Mouse (Mus musculus) kidney, embryonic 14.5 days (tissue): ENCODE measurements at regions not wholly inside any gene's neighbourhood (a gene's known extent, or its start where the extent isn't known, plus 50 kb on each side); places are given as distances from the start of the nearest gene placed in this dataset.

ENCODE experiments used
- ATAC-seq: fragments of 200-750 bp; cut with Nextera tagmentation; 2 replicates; pipeline ENCODE4 v1.8.0; 2017; ENCODE audit warnings: moderate number of reproducible peaks, mild to moderate bottlenecking, moderate TSS enrichment, moderate library complexity; ENCODE audit not compliant: low FRiP score, low TSS enrichment
- H3K27ac ChIP-seq: fragments of 300-500 bp; sonication (generic); 2 replicates; pipeline ENCODE4 v1.5.1; 2014; ENCODE audit warnings: low read depth, mild to moderate bottlenecking, low read length, moderate library complexity, mixed read lengths
- H3K27me3 ChIP-seq: fragments of 300-500 bp; sonication (generic); 2 replicates; pipeline ENCODE4 v1.6.1; 2014; ENCODE audit warnings: mild to moderate bottlenecking, low read length; ENCODE audit not compliant: control insufficient read depth, insufficient read depth
- H3K36me3 ChIP-seq: fragments of 300-500 bp; sonication (generic); 2 replicates; pipeline ENCODE4 v1.6.1; 2014; ENCODE audit warnings: low read length, mixed read lengths; ENCODE audit not compliant: control insufficient read depth, insufficient read depth
- H3K4me1 ChIP-seq: fragments of 300-500 bp; sonication (generic); 2 replicates; pipeline ENCODE4 v1.6.1; 2014; ENCODE audit warnings: low read length, mixed read lengths; ENCODE audit not compliant: control insufficient read depth, insufficient read depth
- H3K4me2 ChIP-seq: fragments of 300-500 bp; sonication (generic); replicated peaks from 2 replicates; pipeline ENCODE4 v1.6.1; 2014; ENCODE audit warnings: low read depth, mild to moderate bottlenecking, low read length
- H3K4me3 ChIP-seq: fragments of 300-500 bp; sonication (generic); 2 replicates; pipeline ENCODE4 v1.5.1; 2014; ENCODE audit warnings: mild to moderate bottlenecking, low read length
- H3K9ac ChIP-seq: fragments of 300-500 bp; sonication (generic); 2 replicates; pipeline ENCODE4 v1.6.1; 2014; ENCODE audit warnings: low read depth, mild to moderate bottlenecking, low read length, moderate library complexity
- H3K9me3 ChIP-seq: fragments of 300-500 bp; sonication (generic); 2 replicates; pipeline ENCODE4 v1.6.1; 2016; ENCODE audit warnings: low read length; ENCODE audit not compliant: control insufficient read depth
- WGBS: fragments of 180-500 bp; shearing (Covaris S2); extraction: QIAGEN DNeasy Blood & Tissue Kit; methylation state at CpG from one replicate; pipeline ENCODE4 v1.1.7; 2014; 5-methylcytosine and 5-hydroxymethylcytosine counted together

DNA sequence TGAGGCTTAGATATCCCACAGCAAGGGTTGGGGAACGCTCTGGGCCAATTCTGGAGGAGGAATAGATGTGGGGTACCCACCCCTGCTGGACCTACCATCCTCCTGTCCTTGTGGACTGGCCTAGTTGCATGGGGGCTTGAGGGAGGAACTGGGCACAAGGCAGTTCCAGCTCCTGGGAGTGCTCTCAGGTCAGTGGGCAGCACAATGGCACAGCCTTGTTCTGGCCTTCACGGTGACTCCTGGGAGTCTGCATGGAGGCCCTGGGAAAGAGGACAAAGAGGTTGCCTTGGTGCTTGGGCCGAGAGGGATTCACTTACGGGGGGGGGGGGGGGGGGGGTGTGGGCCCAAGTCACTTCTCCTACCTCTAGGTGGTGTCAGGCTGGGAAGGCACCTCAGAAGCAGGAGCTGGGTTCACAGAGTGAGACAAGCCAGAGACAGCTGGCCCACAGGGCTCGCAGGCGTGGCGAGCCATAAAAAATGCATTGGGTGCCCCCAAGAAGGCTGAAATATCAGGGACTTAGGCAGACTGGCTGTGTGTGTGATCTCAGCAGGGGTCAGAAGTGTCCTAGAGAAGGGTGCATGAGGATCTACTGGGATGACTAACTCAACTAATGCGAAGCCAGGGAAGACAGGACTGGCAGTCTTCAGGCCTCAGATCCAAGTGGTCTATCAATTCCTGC, 83.7 kb downstream of the 1700001O22Rik start:
- 29% methylated on average over 8 of the region's 8 CpGs for WGBS

DNA sequence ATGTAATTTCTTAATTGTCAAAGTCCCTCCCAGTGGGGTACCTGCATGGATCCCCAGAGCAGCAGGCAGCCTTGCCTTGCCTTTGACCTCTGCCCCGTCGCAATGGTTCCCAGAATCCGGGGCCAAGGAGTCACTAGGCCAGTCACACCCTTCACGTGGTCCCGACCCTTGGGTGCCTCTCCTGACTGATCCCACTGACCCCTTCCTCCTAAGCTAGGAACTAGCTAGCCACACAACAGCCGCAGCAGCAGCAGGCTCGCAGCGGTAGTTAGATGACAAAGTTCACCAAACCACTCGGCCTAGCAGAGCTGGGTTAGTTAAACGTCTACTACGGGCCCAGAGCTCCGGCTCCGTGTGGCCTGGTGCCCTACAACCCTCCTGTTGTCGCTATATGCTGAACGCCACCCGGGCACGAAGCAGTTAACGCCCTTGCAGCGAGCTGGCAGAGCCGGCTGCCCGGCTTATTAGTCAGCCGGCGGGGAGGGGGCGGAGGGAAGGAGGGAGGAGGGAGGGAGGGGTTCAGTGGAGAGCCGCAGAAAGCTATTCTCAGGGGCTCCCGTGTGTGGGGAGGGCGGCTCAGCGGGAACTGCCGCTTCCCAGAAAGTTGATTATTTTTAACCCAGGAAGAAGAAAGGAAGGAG, 84.6 kb downstream of the 1700001O22Rik start:
- H3K4me3 ChIP-seq: peak overlapping the region; percentile 23
- ATAC-seq: peak; percentile 54

More for the DNA sequence above, 83.7 kb downstream of the 1700001O22Rik start:
- Histone ChIP-seq H3K4me1 (peaks cover 79% of the 10 kb centered on the region), H3K4me2 (peak overlapping the region; percentile 56), H3K9me3 (no peaks in the 10 kb centered on the region), H3K27me3 (no peaks in the 10 kb centered on the region), H3K36me3 (no peaks in the 10 kb centered on the region), H3K4me3 (peak overlapping the region; percentile 23), H3K27ac (peak overlapping the region; percentile 100), H3K9ac (peak overlapping the region; percentile 74)
- no peak; the same call in 1 of the 2 replicates for ATAC-seq

DNA sequence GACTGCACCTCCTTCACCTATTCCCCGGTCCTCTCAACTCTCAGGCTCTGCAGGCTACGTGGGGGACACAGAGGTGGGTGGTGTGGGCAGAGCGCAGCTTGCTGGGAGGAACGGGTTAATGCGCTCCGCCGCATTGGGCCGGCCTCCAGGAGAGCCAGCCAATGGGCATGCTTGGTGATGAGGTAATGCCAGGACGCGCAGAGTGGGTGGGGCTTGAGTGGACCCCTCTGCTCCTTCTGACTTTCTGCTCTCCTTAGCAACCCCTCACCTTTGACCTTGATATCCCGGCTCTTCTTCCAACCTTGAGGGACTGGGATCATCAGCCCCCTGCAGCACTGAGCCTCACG, 85.2 kb downstream of the 1700001O22Rik start:
- H3K27me3 ChIP-seq: no peaks in the 10 kb centered on the region
- H3K4me3 ChIP-seq: peak overlapping the region; percentile 23
- peak; percentile 76 for ATAC-seq
- H3K4me2 ChIP-seq: peak overlapping the region; percentile 56
- no peaks in the 10 kb centered on the region for H3K36me3 ChIP-seq
- peak overlapping the region; percentile 100 for H3K27ac ChIP-seq
- no peaks in the 10 kb centered on the region for H3K9me3 ChIP-seq
- WGBS: under 1% methylated on average over 12 of the region's 12 CpGs
- H3K9ac ChIP-seq: peak overlapping the region; percentile 74
- H3K4me1 ChIP-seq: peaks cover 76% of the 10 kb centered on the region

More for the DNA sequence above, 84.6 kb downstream of the 1700001O22Rik start:
- Histone ChIP-seq H3K4me2 (peak overlapping the region; percentile 56), H3K9ac (peak overlapping the region; percentile 74), H3K27me3 (no peaks in the 10 kb centered on the region), H3K36me3 (no peaks in the 10 kb centered on the region), H3K4me1 (peaks cover 74% of the 10 kb centered on the region), H3K27ac (peak overlapping the region; percentile 100), H3K9me3 (no peaks in the 10 kb centered on the region)
- WGBS: 1% methylated on average over 29 of the region's 29 CpGs

DNA sequence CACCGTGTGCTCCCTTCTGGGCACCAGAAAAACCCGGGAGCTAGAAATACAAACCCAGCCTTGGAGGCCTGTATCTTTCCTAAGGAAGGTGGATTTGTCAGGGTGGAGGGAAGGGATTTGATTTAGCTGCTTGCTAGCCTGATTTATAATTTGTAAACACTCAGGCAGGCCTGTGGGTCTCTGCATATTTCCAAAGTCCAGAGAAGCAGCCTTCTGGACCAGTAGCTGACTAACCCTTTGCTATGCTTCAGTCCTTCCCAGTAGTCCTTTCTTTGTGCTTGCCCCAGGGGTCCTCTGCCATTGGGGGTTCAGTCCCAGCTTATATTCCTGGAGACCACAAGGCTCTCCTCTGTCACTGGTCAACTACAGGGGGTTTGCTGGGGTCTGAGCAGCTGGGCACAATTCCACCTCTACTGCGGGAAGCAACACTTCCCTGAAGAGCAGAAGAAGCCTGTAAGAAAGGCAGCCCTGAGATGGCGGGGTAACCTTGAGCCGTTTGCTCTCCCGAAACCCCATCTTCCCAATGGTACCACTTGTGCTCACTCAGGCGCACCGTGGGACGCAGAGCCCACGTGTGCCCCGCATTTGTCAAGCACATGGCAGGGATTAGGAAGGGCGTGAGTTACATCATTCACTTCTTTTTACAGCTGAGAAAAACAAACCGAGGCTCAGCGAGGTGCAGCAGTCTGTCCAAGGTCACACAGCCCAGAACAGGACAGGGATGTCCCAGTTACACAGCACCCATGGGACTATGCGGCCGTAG, 85.7 kb downstream of the 1700001O22Rik start:
- H3K4me3 ChIP-seq: peak overlapping the region; percentile 18; the same call in 1 of the 2 replicates
- peak overlapping the region; percentile 53 for H3K9ac ChIP-seq
- H3K4me1 ChIP-seq: peaks cover 73% of the 10 kb centered on the region
- H3K9me3 ChIP-seq: no peaks in the 10 kb centered on the region
- no peak; the same call in 1 of the 2 replicates for ATAC-seq
- H3K36me3 ChIP-seq: no peaks in the 10 kb centered on the region
- H3K4me2 ChIP-seq: peak overlapping the region; percentile 56
- WGBS: 8% methylated on average over 16 of the region's 16 CpGs
- H3K27ac ChIP-seq: peak overlapping the region; percentile 100
- no peaks in the 10 kb centered on the region for H3K27me3 ChIP-seq

DNA sequence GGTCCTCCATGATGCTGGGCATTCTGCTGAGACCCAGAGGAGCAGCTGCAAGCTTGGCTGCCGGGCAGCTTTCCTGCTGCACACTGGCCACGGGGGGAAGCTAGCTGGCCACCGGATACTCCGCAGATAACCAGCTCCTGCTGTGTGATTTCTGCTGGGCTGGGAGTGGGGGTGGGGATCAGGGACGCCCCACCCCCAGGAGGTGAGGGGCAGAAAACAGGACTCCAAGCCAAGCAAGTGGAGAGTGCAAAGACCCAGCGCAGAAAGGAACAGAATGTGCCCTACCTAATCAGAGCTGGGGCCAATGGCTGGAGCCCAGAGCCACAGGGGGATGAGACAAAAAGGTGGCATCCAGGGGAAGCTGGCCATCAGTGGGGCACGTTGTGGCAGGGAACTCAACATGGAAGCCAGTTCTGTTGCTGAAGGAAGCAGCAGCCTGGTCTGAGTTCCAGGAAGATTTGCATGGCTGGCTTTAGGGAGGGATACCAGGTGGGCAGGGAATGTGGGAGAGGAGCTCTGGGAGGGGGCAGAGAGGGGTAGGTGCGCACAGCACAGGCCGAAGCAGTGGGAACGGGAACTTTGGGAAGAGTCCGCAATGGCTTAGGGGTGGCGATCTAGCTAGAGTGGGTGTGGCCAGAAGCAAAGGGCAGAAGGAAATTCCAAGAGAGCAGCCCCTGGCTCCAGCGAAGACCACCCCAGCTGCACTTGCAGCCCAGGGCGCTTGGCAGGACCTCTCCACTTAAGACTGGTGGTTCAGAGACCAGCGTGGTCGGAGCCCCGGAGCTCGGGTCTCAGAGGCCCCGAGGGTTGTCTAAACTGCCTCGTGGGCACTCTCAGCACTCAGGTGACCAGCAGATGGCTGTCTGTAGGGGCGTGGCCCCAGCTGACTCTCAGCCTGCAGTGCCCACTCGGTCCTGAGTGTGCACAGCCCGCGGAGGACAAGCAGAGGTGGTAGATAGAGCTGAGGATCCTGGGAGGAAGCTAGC, 86.6 kb downstream of the 1700001O22Rik start:
- peaks cover 71% of the 10 kb centered on the region for H3K4me1 ChIP-seq
- H3K4me3 ChIP-seq: peak overlapping the region; percentile 18
- H3K36me3 ChIP-seq: no peaks in the 10 kb centered on the region
- 1% methylated on average over 24 of the region's 24 CpGs for WGBS
- H3K9ac ChIP-seq: peak overlapping the region; percentile 53
- no peaks in the 10 kb centered on the region for H3K27me3 ChIP-seq
- peak; percentile 21 for ATAC-seq
- H3K4me2 ChIP-seq: peak overlapping the region; percentile 56
- H3K27ac ChIP-seq: peak overlapping the region; percentile 100
- H3K9me3 ChIP-seq: no peaks in the 10 kb centered on the region

GRCm38 (mm10) chr2:30715720-30716310, 87.6 kb downstream of the 1700001O22Rik start:
- no peak for ATAC-seq
- no peaks in the 10 kb centered on the region for H3K36me3 ChIP-seq
- H3K9ac ChIP-seq: peak overlapping the region; percentile 53; the same call in 1 of the 2 replicates
- no peak overlapping the region for H3K4me3 ChIP-seq
- peak overlapping the region; percentile 100 for H3K27ac ChIP-seq
- peaks cover 70% of the 10 kb centered on the region for H3K4me1 ChIP-seq
- H3K9me3 ChIP-seq: no peaks in the 10 kb centered on the region
- H3K27me3 ChIP-seq: no peaks in the 10 kb centered on the region
- peak overlapping the region; percentile 56 for H3K4me2 ChIP-seq
- WGBS: 58% methylated on average over 4 of the region's 4 CpGs

DNA sequence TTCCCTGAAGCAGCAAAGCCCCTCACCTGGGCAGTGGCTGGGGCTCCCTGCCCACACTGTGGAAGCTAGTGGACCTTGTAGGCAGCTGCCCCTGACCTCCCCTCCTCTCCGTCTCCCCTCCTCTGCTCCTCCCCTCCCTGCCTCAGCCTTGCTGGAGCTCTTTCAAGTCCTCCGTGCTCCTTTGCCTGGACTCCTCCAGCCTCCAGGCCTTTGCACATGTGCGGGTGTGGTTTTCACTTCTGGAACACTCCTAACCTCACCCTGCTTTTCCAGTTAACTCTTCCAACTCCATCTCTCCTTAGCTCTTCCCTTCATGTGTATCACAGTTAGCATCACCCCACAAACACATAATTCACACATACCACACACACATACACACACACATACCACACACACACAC, 89.9 kb downstream of the 1700001O22Rik start:
- Histone ChIP-seq H3K9me3 (no peaks in the 10 kb centered on the region), H3K36me3 (no peaks in the 10 kb centered on the region), H3K9ac (no peak overlapping the region), H3K4me2 (no peak overlapping the region), H3K4me3 (no peak overlapping the region), H3K27ac (peak overlapping the region; percentile 96; the same call in 1 of the 2 replicates), H3K27me3 (no peaks in the 10 kb centered on the region), H3K4me1 (peaks cover 65% of the 10 kb centered on the region)
- no peak for ATAC-seq
- 6% methylated on average over 3 of the region's 3 CpGs for WGBS

DNA sequence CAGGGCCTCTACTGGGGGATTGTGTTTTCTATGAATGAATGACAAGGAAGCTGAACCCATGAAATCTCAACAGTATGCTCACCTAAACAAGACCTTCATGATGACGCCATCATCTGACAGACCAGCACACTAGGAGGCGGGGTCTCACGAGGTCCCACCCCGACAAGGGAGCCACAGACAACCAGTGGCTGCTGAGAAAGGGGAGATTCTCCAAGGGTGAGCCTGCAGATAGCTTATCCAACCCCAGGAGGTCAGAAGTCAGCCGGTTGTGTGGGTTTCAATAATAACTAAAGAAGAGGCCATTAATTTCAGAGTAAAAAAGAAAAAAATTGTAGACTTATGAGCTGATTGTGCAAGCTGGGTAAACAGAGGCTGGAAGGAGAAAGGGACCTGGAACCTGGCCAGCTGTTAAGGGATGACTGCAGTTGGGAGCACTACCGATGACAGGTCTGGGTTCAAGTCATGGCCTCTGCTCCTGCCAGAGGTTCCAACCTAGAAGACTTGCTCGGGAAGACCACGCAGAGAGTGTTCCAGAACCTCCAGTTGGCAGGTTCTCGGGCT, 90.5 kb downstream of the 1700001O22Rik start:
- WGBS: 60% methylated on average over 9 of the region's 9 CpGs
- Histone ChIP-seq H3K27ac (peak overlapping the region; percentile 96; the same call in 1 of the 2 replicates), H3K9ac (no peak overlapping the region), H3K9me3 (no peaks in the 10 kb centered on the region), H3K4me2 (no peak overlapping the region), H3K36me3 (no peaks in the 10 kb centered on the region), H3K27me3 (no peaks in the 10 kb centered on the region), H3K4me3 (no peak overlapping the region), H3K4me1 (peaks cover 64% of the 10 kb centered on the region)
- ATAC-seq: no peak
